Mouse (Mus musculus): ENCODE measurements at regions not wholly inside any gene's neighbourhood (a gene's known extent, or its start where the extent isn't known, plus 50 kb on each side); places are given as distances from the start of the nearest gene placed in this dataset.

DNA sequence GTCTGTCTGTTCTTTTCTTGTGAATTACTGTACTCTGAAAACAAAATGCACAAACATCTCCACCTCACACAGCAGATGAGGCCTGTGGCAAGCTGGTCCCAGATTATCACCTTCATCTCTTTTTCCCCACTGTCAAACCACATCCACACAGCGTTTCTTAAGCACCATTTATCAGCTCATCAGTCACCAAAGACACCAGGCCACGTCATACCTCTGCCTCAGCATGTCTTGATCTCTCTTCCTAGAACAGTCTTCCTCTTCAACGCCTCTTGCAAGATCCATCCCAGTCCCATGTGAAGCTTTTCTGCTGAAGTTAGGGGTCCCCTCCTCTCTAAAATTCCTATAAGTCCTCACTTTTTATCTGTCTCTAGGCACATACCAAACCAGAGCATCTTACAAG, 340.8 kb upstream of the Acvr2a start:
- TF ChIP-seq CTCF (IDR thresholded peaks at IDR 0.05; ENCODE audit: low read depth, low read length) (no peak), GATA1 (IDR thresholded peaks at IDR 0.05; ENCODE audit: borderline replicate concordance, low read length) (no peak), POLR2AphosphoS5 (IDR thresholded peaks at IDR 0.05; ENCODE audit: insufficient replicate concordance, low read depth, low read length) (no peak)
